Mouse (Mus musculus): ENCODE measurements around the gene Uba5. TPM values are rescaled to one million over a fixed set of nuclear protein-coding genes. Genes with fewer than 3 reads are reported as not detected.
A peak's percentile ranks its signal among the peaks of the same experiment; 100 is the strongest.

The Uba5 gene
- polyA plus RNA-seq, 1 experiment from 2014 or later = 43.7 TPM

- Histone ChIP-seq H3K36me3 (ENCODE audit: insufficient read depth, low read length) (0 out of 2 replicates have a peak, but pooled peaks cover 6% of the 10 kb centered on the region), H3K9me3 (replicated peaks; ENCODE audit: low read length) (no peaks in the 10 kb centered on the region), H3K9ac (ENCODE audit: low read depth, low read length) (peak within 1 kb of the TSS; percentile 72), H3K4me2 (ENCODE audit: low read length) (peak within 1 kb of the TSS; percentile 71), H3K27me3 (ENCODE audit: insufficient read depth, low read length) (no peaks in the 10 kb centered on the region), H3K4me3 (replicated peaks; ENCODE audit: low read depth, low read length) (peak within 1 kb of the TSS; percentile 64), H3K27ac (peak within 1 kb of the TSS; percentile 90), H3K4me1 (replicated peaks; ENCODE audit: insufficient read depth, low read length) (peaks cover 3% of the 10 kb centered on the region; the same call in 1 of the 2 replicates)
- peak; percentile 46; the same call in 1 of the 2 replicates for TF ChIP-seq CTCF (IDR thresholded peaks at IDR 0.05; ENCODE audit: low read depth)
- ATAC-seq (replicated peaks; ENCODE audit: low FRiP score, low read depth) (peak; percentile 98), DNase-seq (ENCODE audit: low spot score) (peak; percentile 100)
- WGBS = under 1% methylated on average over 55 of the region's 55 CpGs
These were observed 60.7 kb downstream of the Uba5 start, which contains the start of gene Nphp3 for GRCm38 (mm10) chr9:104001921-104002859. TSS of gene Nphp3 (plus strand) at chr9:104002544.

- Histone ChIP-seq H3K4me2 (ENCODE audit: low read length) (no peak overlapping the region), H3K4me1 (replicated peaks; ENCODE audit: insufficient read depth, low read length) (peaks cover 3% of the 10 kb centered on the region; the same call in 1 of the 2 replicates), H3K36me3 (ENCODE audit: insufficient read depth, low read length) (no peaks in the 10 kb centered on the region), H3K9ac (ENCODE audit: low read depth, low read length) (no peak overlapping the region), H3K4me3 (replicated peaks; ENCODE audit: low read depth, low read length) (no peak overlapping the region), H3K9me3 (replicated peaks; ENCODE audit: low read length) (no peaks in the 10 kb centered on the region), H3K27me3 (ENCODE audit: insufficient read depth, low read length) (no peaks in the 10 kb centered on the region), H3K27ac (peak overlapping the region; percentile 19; the same call in 1 of the 2 replicates)
- TF ChIP-seq CTCF (IDR thresholded peaks at IDR 0.05; ENCODE audit: low read depth) = no peak
- WGBS = 38% methylated on average over 3 of the region's 3 CpGs
- ATAC-seq (replicated peaks; ENCODE audit: low FRiP score, low read depth) (no peak), DNase-seq (ENCODE audit: low spot score) (no peak)
These were observed 62.3 kb downstream of the Uba5 start for GRCm38 (mm10) chr9:104000601-104001000.

Other genes with a start within 250 kb of the Uba5 start
- gene Nphp3, start 60.6 kb downstream of the Uba5 start, polyA plus RNA-seq (2015; fragmentation: Nextera tagmentation; extraction: Ambion mirVana) = 3.4 and 3.5 TPM in 2 replicates
- not detected in 2 replicates for gene Gm28305, start 22.5 kb downstream of the Uba5 start, polyA plus RNA-seq (2015; fragmentation: Nextera tagmentation; extraction: Ambion mirVana)
- gene Acad11, start 243 bp upstream of the Uba5 start, polyA plus RNA-seq (2015; fragmentation: Nextera tagmentation; extraction: Ambion mirVana) = 17.6 and 22.2 TPM in 2 replicates
- 1.6 and 2.3 TPM in 2 replicates for gene Ackr4, start 63.8 kb upstream of the Uba5 start, polyA plus RNA-seq (2015; fragmentation: Nextera tagmentation; extraction: Ambion mirVana)
- 20.8 and 21.9 TPM in 2 replicates for gene Dnajc13, start 199.8 kb upstream of the Uba5 start, polyA plus RNA-seq (2015; fragmentation: Nextera tagmentation; extraction: Ambion mirVana)